Mouse (Mus musculus): ENCODE results near the gene Olfr1373.
A peak's percentile ranks its signal among the peaks of the same experiment; 100 is the strongest.
"Not testable (repeated sequence)": the region's sequence is repeated elsewhere in the genome, so short reads cannot be mapped to it uniquely, and the experiment has no call there.

Olfr1373 gene

DNA sequence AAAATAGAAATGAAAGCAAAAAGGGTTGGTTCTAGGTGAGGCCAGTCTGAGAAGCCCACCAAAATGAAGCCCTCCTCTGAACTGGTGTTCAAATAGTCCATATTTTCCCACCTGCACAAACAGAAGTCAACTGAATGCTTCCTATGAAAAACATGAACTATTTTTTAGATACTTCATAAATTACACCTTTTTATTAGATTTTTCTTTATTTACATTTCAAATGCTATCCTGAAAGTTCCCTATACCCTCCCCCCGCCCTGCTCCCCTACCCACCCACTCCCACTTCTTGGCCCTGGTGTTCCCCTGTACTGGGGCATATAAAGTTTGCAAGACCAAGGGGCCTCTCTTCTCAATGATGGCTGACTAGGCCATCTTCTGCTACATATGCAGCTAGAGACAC, at the start of gene Olfr1373:
TSS of gene Olfr1373 (minus strand) at position 101 of the 400 bp plus-strand sequence.
- DNase-seq (ENCODE audit: low read depth in 2 of 2, low spot score in 2 of 2): not testable (repeated sequence)

DNA sequence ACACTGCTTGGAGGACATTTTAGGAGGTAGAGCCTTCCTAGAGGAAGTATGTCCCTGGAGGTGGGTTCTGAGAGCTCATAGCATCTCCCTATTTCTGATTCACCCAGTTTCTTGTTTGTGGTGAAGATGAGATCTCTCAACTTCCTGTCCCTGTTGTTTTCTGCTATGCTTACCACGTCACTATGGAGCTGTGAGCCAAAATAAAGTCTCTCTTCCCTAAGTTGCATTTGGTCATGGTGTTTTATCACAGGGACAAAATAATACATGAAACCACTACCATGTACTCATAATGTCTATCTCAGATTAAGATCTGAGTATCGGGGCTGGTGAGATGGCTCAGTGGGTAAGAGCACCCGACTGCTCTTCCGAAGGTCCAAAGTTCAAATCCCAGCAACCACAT, 35.3 kb upstream of the Olfr1373 start:
- not testable (repeated sequence) for DNase-seq (ENCODE audit: low read depth in 2 of 2, low spot score in 2 of 2)

DNA sequence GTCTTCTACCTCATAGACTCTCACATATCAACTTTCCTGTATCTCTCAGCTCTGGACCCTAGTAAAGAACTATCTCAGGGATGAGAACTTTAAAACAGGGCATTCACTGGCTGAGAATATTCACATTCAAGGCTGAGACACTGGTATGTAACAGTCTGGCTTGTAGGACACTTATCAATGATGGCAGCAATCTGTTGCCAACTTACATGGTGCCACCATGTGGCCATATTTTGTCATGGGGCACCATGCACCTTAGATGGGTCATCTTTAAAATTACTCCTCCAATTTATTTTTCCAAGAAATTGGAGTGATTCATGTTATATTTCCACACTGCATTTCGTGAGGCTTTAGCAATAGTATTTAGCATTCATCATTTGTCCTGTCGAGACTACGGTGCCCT, 34.6 kb upstream of the Olfr1373 start:
- not testable (repeated sequence) for DNase-seq (ENCODE audit: low read depth in 2 of 2, low spot score in 2 of 2)

DNA sequence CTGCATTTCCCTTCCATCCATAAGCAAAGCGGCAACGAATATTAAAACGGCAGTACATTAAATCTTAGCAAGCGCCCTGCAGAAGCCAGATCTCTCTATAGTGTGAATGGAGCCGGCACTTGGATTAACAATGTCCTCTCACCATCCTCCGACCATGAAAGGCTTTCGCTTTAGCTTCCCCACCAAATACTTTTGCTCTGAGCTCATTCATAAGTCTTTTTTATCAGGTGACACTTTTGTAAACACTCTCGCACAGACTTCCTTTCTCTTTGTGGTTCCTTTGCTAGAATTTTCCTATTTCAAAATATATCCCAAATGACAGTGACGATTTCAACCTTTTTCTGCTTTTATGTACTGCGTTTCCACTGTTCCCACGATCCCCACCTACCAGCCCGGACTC, 23.1 kb upstream of the Olfr1373 start:
- DNase-seq (ENCODE audit: low read depth in 2 of 2, low spot score in 2 of 2): no peak

DNA sequence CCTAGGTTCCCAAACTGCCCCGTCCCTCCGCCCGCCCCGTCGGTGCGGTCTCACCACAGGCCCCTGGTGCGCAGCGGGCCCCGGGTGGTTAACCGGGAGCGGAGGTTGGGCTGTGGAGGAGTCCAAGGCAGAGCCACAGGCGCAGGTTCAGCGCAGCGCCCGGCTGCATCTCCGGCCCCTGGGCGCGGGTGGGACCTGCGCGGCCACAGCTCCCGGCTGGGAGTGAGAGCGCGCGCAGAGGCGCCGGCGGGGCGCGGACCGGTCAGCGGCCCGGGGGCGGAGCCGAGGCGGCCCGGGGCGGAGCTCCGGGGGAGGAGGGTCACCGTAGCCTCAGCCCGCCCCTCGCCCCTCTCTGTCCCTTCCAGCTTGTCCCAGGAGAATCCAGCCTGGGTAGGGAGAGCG, 22.6 kb upstream of the Olfr1373 start:
- DNase-seq (ENCODE audit: low read depth in 2 of 2, low spot score in 2 of 2): not testable (repeated sequence)

DNA sequence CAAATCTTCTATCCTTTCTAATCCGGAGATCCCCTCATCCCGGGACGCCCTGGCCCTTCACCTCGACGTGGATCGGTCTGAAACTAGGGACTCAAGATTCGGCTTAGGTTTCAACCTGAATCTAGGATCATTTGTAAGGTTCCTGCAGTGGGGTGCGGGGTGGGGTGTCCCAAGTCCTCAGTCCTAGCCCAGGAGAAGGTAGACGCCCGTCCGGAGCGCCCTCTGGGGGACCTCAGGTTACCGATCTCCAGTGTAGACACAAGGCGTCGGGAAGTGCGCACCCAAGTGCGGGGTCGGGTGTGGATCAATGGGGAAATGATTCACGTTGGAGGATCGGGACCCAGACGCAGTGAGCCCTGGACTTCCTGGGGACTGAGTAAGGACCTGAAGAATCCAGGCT, 21.8 kb upstream of the Olfr1373 start:
- peak in 1 of 2 experiments; percentile 21 for DNase-seq (ENCODE audit: low read depth in 2 of 2, low spot score in 2 of 2)

DNA sequence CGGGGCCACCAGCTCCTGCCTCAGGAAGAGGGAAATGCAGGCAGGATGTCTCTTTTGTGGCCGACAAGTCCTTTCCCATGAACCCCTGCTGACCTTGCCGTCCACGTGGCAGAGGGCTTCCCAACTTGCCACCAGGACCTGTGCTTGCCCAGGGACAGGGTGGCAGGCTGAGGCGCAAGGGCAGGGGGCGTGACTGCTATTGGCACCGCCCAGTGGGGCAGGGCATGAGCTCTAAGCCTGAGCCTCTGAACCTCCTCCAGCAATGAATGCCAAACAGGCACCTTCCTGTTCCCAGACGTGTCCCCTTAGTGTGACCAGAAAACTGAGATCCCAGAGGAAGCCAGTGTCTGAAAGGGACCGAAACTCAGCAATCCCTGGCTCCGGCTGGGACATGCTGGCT, 18.6 kb upstream of the Olfr1373 start:
- DNase-seq (ENCODE audit: low read depth in 2 of 2, low spot score in 2 of 2): no peak

DNA sequence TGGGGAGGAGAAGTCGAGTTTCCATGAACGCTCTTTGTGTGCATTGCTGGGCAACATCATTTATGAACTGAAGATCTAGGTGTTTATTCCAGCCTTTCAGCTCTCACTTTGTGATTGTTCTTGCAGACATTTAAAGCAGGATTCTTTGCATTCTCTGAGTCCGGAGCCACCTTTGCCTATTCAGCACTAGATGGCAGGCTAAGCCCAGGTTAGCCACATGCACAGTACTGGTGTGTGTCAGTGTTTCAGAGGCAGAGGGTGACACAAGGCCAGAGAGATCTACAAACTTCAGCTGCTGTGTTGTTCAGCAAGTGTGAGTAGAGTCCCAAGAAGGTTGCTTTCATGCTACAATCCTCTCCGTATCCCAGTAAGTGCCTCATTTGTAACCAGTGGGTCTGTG, 1.7 kb downstream of the Olfr1373 start:
- DNase-seq (ENCODE audit: low read depth in 2 of 2, low spot score in 2 of 2): not testable (repeated sequence)

DNA sequence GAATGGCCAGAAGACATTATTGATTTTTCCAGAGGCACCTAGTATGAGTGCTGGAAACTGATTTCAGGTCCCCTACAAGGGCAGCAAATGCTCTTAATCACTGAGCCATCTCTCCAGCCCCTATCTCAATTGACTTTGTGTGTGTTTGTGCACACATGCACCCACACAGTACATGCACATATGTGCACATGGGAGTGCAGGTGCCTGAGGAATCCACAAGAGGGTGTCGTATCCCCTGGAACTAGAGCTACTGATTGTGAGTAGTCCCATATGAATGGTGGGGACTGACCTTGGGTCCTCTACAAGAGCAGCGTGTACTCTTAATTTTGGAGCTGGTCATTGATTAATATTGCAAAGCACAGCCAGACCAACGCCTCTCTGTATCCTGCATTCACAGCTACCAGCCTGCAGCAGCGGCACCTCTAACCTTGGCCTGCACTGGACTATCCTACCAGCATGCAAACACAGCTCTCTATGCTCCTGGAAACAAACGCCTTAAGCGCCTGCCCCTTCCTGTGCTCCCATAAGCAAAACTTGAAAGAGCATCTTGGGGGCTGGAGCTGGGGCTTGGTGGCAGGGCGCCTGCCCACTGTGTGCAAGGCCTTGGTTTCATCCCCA, 14.8 kb downstream of the Olfr1373 start:
- no peak for DNase-seq (ENCODE audit: low read depth in 2 of 2, low spot score in 2 of 2)

DNA sequence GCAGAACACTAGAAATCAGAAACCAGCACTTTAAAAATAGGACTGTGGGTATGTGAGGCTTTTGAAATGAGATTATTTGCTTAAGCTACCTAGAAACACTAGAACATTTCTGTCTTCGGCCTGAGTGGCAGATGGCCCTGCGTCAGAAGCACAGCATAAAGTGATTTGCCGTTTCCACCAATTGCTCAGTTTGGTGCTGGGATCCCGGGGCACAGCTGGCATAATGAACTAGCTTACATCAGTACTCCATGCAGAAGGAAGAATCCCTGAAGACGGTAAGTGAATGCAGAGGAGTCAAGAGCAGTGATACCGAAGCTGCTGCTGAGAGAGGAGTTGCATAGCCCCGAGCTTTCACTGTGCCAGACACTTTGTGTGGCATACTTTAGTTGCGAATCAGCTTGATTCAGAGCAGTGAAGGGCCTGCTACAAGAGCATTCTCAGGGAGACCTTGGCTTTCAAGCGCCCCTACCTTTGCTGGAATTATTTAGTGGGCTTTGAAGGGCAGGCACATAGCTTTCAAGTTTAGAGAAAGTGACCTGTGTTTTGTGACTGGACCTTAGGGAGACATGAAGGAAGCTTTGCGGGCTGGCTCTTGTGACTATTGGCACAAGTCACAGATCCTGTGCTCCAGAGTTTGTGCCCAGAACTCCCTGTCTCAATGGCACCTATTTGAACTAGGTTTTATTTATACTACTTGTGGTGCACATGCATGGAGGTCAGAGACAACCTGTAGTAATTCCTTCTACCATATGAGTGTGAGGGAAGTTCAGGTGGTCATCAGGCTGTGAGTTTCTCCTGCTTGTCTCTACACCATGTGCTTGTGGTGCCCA, 15.5 kb downstream of the Olfr1373 start:
- no peak for DNase-seq (ENCODE audit: low read depth in 2 of 2, low spot score in 2 of 2)

DNA sequence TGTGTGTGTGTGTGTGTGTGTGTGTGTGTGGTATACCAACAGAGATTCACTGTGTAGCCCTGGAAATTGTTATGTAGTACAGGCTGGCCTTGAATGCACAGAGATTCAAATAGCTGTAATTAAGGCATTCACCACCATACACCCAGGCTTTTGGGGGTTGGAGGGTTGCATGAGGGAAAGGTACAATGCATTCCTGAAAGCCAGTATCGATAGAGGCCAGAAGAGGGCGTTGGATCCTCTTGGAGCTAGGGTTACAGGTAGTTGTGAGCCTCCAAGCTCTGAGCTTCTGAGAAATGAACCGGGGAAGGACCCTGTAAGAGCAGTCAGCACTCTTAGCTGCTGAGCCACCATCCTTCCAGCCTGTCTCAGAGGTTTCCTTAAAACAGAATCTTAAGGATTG, 16.2 kb downstream of the Olfr1373 start:
- no peak for DNase-seq (ENCODE audit: low read depth in 2 of 2, low spot score in 2 of 2)

DNA sequence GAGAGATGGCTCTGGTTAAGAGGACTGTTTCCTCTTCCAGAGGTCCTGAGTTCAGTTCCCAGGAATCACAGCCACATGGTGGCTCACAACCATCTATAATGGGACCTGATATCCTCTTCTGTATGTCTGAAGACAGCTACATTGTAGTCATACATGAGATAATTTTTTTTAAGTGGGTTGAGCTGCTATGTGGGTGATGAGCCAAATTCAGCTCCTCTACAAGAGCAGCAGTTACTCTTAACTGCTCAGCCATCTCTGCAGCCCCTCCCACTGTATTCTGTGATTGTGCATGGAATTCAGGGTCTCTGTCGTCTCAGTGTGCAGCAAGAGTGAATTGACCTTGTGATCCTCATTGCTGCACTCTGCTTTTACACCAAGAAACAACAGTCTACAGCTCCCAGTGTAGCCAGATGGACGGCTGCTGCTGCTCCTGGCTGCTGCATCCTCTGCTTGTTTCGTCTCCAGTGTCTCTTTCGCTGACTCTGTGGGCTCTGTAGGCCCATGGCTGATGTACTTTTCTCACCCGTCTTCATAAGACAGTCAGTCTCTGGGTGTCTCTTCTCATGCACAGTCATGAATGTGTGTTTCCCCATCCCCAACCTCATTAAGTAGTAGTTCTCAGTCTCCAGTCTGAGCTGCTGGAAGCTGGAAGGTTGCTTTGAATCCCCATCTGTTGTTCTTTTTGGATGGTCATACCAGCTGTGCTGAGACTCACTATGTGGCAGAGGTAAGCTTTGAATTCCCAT, 16.8 kb downstream of the Olfr1373 start:
- DNase-seq (ENCODE audit: low read depth in 2 of 2, low spot score in 2 of 2): no peak

DNA sequence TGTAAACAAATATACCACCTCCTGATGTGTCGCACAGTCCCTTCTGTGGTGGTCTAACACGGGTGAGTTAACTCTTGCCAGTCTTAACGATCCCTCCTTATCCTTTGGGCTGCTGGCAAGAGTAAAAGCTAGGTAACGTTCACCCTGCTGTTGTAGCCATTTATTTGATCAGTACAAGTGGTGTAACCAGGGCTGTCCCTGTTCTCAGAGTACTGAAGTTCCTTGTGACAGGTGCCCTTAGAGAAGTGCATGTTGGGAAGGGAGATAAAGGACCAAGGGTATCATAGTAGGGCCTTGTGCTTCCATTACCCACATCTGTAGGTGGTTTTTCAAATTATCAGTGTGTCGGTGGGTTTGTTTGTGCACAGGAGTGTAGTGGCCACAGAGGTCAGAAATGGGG, 17.6 kb downstream of the Olfr1373 start:
- DNase-seq (ENCODE audit: low read depth in 2 of 2, low spot score in 2 of 2): no peak

DNA sequence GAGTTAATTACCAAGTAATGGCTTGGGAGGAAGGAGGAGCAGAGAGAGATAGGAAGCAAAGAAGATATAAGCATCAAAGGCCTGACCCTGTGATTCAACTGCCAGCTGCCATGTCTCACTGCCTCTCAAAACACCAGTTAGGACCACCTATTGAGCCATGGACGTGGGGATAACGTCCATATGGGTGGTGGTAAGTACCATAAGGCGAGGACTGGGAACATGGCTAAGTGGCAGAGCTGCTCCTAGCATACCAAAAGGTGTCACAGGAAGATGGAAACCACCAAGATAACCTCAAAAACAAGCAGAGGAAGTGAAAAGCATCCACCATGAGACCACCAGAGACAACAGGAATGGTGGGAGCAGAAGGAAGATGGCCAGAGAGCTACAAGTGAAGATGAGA, 18.2 kb downstream of the Olfr1373 start:
- peak in 1 of 2 experiments; percentile 29 for DNase-seq (ENCODE audit: low read depth in 2 of 2, low spot score in 2 of 2)

DNA sequence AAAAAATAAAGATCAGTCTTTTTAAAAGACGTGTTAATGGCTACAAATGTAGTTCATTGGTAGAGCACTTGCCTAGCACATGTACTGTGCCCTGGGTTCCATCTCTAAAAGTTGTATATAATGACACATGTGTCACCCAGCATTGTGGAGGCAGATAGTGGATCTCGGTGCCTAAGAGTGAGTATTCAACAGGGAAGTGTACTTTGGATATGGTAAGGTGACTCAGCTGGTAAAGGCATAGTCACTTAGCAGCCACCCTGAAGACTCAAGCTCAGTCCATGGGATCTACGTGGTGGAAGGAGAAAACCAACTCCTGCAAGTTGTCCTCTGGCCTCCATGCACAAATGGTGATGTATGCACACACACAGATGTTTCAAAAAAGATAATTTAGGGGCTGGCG, 20.9 kb downstream of the Olfr1373 start:
- no peak for DNase-seq (ENCODE audit: low read depth in 2 of 2, low spot score in 2 of 2)

DNA sequence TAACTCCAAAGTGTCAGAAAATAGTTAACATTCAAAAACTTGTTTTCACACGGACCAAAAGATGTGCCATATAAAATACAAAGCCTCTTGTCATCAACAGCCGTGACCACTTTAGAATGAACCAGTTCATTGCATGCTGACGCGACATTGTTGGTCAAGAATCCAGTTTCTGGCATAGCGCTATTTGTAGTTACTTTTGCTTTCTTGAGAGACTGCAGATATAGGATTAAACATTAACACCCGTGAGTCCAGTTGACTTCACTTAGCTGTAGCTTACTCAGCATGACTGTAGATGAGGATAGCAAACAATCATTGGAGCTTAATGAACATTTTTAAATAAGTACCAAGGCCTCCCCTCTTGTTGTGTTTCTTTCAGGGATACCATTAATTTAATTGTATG, 23.3 kb downstream of the Olfr1373 start:
- no peak for DNase-seq (ENCODE audit: low read depth in 2 of 2, low spot score in 2 of 2)

DNA sequence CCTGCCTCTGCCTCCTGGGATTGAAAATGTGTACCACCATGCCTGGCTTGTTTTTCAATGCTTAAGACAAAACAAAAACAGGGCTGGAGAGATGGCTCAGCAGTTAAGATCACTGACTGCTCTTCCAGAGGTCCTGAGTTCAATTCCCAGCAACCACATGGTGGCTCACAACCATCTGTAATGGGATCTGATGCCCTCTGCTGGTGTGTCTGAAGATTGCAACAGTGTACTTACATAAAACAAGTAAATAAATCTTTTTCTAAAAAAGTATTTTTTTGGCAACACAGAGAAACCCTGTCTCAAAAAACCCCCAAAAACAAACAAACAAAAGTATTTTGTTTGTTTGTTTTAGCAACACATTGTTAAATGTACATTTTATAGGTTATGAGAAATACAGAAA, 24.9 kb downstream of the Olfr1373 start:
- not testable (repeated sequence) for DNase-seq (ENCODE audit: low read depth in 2 of 2, low spot score in 2 of 2)

DNA sequence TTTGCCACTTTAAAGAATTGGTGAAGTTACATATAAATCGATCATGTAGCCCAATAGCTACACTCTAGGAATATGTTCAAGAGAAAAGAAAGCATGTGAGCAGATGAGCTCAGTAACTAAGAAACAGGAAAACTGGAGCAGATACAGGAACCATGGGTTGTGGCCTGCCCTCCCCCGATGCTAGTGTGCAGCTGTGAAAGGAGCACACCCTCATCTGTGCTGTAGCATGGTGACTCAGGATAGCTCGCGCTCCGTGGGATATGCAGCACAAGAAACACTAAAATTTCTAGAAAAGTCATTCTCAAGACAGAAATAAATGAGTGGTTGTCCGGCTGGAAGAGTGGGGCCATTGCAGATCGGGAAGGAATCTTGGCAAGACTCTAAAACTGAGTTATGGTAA, 28.2 kb downstream of the Olfr1373 start:
- no peak for DNase-seq (ENCODE audit: low read depth in 2 of 2, low spot score in 2 of 2)

DNA sequence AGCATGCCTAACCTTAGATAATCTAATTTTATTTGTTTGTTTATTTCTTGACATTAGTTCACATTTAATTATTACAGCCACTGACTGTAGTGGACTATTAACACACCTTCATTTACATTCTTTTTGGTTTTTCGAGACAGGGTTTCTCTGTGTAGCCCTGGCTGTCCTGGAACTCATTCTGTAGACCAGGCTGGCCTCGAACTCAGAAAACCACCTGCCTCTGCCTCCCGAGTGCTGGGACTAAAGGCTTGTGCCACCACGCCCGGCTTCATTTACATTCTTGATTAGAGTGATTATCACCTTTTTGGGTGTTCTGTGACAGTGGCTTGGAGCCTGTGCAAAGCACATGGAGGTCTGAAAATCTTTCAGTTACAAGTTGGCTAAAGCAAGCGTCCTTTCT, 29.2 kb downstream of the Olfr1373 start:
- not testable (repeated sequence) for DNase-seq (ENCODE audit: low read depth in 2 of 2, low spot score in 2 of 2)

DNA sequence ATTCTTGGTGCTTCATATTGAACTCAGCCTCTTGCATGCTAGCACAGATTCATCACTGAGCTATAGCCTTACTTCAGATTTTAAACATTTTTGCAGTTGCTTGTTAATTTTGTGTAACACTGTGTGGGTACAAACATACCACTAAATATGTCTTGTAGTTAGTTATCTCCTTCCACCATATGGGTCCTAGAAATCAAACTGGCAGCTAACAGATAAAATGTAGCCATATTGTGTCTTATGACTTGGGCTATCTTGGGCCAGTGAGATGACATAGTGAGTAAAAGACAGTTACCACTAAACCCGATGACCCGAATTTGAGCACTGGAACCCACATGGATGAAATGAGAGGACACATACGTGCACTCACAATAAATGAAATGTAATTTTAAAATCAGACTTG, 29.8 kb downstream of the Olfr1373 start:
- no peak for DNase-seq (ENCODE audit: low read depth in 2 of 2, low spot score in 2 of 2)

DNA sequence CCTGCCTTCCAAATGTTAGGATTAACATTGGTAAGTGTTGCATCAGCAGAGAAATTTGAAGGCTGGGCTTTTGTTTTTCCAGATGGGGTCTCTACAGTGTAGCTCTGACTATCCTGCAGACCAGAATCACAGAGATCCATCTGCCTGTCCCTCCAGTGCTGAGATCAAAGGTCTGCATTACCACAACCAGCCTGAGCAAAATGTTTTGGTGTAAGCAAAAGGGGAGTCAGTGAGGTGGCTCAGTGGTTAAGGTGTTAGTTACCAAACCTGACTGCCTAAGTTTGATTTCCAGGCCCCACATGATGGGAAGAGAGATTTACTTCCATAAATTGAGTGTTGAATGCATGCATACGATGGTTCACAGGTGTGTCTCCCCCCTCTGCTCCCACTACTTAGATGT, 35.9 kb downstream of the Olfr1373 start:
- DNase-seq (ENCODE audit: low read depth in 2 of 2, low spot score in 2 of 2): peak in 1 of 2 experiments; percentile 29

DNA sequence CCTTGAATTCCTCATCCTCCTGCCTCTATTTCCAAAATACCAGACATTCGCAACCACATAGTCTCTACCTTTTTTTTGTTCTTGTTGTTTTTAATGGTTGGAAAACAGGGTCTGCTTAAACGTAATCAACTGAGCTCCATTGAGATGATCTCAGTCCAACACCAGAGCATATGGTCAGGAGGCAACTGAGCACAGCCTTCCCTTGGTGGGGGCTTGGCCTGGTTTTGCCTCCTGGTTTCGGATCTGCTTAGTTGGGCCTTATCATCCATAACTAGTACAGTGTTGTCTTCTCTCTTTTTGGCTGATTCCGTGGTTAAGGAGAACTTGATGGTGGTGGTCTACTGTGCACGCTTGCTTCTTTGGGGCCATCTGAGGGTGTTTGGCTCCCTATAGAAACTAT, 36.5 kb downstream of the Olfr1373 start:
- no peak for DNase-seq (ENCODE audit: low read depth in 2 of 2, low spot score in 2 of 2)

Measured in CD8-positive naive resting alpha-beta T cell, adult 2 months (primary cell).